Mouse (Mus musculus): ENCODE data around the gene Bckdhb. TPM values are rescaled to one million over a fixed set of nuclear protein-coding genes. Genes with fewer than 3 reads are reported as not detected.

Bckdhb gene
- polyA plus RNA-seq, 1 experiment from 2014 or later = 46.5 TPM

DNA sequence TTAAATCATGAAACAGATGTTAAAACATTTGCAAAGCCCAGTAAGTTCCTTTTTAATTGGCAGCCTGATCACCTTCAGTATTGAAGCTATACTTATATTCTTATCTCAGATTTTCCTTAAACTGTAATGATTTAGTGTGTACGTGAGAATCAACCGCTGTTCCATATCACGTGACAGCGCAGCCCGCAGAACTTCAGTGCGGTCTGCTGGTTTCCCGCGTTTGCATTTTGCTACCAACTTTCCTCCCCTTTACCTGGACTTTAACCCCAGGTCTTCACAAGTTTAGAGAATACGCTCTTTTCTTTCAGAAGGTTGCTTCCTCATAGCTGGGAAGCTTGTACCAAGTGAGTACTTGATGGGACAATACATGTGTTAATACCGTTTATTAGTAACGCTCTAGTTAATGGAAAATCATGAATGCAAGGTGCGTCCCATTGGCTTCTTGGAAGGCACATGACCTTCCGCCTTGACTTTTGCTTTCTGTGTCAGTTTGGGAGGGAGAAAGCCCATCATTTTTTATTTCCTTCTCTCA lies 171.6 kb downstream of the Bckdhb start:
- Histone ChIP-seq H3K9ac (ENCODE audit: low read depth, low read length) (no peak overlapping the region), H3K4me2 (ENCODE audit: low read length) (no peak overlapping the region), H3K4me3 (ENCODE audit: low read length) (no peak overlapping the region), H3K27ac (ENCODE audit: low read depth, low read length) (no peak overlapping the region), H3K4me1 (ENCODE audit: control insufficient read depth, insufficient read depth, low read depth, low read length) (no peaks in the 10 kb centered on the region), H3K36me3 (ENCODE audit: control insufficient read depth, insufficient read depth, low read length) (no peaks in the 10 kb centered on the region), H3K27me3 (replicated peaks; ENCODE audit: control insufficient read depth, insufficient read depth, low read length) (no peaks in the 10 kb centered on the region), H3K9me3 (ENCODE audit: control insufficient read depth, low read length) (no peaks in the 10 kb centered on the region)
- 92% methylated on average over 13 of the region's 13 CpGs for WGBS
- no peak for ATAC-seq

DNA sequence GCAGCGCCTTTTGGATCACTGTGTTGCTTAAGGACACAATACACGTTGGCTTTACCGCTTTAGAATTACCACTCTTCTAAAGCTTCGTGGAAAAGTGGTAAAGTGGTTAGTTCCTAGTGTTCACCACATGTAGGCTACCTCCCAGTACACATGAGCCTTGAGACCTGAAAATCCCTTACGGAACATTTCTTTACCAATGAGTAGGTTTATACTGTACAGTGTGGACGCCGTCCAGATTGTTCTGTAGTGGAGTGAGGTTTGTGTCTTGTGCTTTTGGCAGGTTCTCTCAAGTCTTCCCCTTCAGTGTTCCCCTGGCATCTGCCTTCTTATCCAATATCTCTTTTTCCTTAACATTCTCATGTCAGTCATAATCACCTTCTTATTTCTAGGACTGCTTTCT lies 178.4 kb downstream of the Bckdhb start:
- Histone ChIP-seq H3K4me2 (ENCODE audit: low read length) (no peak overlapping the region), H3K4me1 (ENCODE audit: control insufficient read depth, insufficient read depth, low read depth, low read length) (no peaks in the 10 kb centered on the region), H3K36me3 (ENCODE audit: control insufficient read depth, insufficient read depth, low read length) (no peaks in the 10 kb centered on the region), H3K27ac (ENCODE audit: low read depth, low read length) (no peak overlapping the region), H3K4me3 (ENCODE audit: low read length) (no peak overlapping the region), H3K9ac (ENCODE audit: low read depth, low read length) (no peak overlapping the region), H3K27me3 (replicated peaks; ENCODE audit: control insufficient read depth, insufficient read depth, low read length) (no peaks in the 10 kb centered on the region), H3K9me3 (ENCODE audit: control insufficient read depth, low read length) (no peaks in the 10 kb centered on the region)
- WGBS = 90% methylated on average over 7 of the region's 7 CpGs
- ATAC-seq = no peak

DNA sequence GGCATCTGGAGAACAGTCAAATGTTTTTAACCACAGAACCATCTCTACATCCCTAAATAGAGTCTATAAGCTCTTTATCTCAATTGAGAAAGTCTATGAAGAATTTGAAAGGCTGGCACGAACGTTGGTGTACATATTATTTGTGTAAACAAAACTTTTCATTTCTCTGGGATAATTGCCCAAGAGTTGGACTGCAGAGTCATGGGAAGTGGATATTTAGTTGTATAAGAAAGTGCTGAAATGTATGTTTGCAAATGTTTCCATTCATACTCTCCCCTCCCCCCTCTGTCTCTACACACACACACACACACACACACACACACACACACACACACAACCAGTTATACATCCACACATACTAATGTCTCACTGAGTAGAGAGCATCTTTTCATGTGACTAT lies 181.5 kb downstream of the Bckdhb start:
- ATAC-seq = no peak
- peaks cover 15% of the 10 kb centered on the region for H3K4me1 ChIP-seq (ENCODE audit: control insufficient read depth, insufficient read depth, low read depth, low read length)
- no peak overlapping the region for H3K27ac ChIP-seq (ENCODE audit: low read depth, low read length)
- 81% methylated on average over 2 of the region's 2 CpGs for WGBS
- no peaks in the 10 kb centered on the region for H3K36me3 ChIP-seq (ENCODE audit: control insufficient read depth, insufficient read depth, low read length)
- no peak overlapping the region for H3K4me2 ChIP-seq (ENCODE audit: low read length)
- no peak overlapping the region for H3K9ac ChIP-seq (ENCODE audit: low read depth, low read length)
- H3K4me3 ChIP-seq (ENCODE audit: low read length) = no peak overlapping the region
- H3K27me3 ChIP-seq (replicated peaks; ENCODE audit: control insufficient read depth, insufficient read depth, low read length) = no peaks in the 10 kb centered on the region
- no peaks in the 10 kb centered on the region for H3K9me3 ChIP-seq (ENCODE audit: control insufficient read depth, low read length)

DNA sequence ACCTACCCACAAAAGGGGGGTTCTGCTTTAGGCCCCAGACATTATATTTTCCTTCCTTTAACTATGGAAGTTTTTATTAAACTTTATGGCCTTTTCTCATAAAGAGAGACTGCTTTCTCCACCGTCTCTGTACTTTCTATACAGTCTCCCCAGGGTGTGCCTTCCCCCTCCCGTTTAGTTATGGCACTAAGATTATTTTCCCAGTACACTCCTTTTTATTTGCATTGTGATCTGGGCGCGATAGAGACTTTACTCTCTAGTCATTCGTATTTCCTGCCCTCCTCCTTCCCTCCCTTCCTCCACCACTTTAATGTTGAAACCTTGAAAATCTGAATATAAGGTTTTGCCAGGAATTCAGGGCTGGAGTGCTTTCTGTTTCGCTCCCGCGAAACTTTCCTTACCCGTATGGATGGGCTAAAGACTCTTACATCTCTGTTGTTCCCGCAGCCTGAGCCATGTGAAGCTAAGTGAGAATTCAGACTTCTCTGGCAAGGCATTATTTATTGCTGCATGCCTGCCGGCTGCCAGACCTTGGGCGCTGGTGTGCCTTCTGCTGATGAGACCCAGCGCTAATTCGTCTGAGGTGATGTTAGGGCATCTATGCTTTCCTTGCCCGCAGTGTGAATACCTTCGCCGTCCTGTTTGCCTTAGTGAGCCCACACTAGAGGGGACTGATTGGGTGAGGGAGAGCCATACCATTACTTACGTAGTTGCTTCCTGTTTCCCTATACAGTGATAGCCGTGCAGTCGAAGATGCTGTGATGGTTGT lies 182.3 kb downstream of the Bckdhb start:
- Histone ChIP-seq H3K9me3 (ENCODE audit: control insufficient read depth, low read length) (no peaks in the 10 kb centered on the region), H3K36me3 (ENCODE audit: control insufficient read depth, insufficient read depth, low read length) (no peaks in the 10 kb centered on the region), H3K27ac (ENCODE audit: low read depth, low read length) (no peak overlapping the region), H3K4me2 (ENCODE audit: low read length) (no peak overlapping the region), H3K4me1 (ENCODE audit: control insufficient read depth, insufficient read depth, low read depth, low read length) (peaks cover 15% of the 10 kb centered on the region), H3K4me3 (ENCODE audit: low read length) (no peak overlapping the region), H3K9ac (ENCODE audit: low read depth, low read length) (no peak overlapping the region), H3K27me3 (replicated peaks; ENCODE audit: control insufficient read depth, insufficient read depth, low read length) (no peaks in the 10 kb centered on the region)
- 65% methylated on average over 20 of the region's 20 CpGs for WGBS
- peak; percentile 29; the same call in 1 of the 2 replicates for ATAC-seq

DNA sequence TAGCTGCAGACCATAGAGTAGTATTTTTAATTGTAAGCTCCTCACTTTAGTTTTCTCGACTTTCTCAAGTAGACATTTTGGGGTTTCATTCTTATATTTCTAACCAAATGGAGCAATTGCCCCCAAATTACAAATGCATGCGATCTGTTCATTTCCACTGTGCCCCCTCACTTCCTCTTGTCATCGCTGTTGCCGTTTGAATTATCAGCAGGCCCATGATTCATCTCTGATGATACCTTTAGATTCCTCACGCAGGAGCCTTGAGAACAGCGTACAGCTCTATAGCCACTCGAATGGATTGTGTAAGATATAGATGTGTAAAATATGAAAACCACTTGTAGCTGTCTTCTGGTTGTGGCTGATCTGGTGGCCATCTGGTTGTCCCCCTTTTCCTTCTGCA lies 183.6 kb downstream of the Bckdhb start:
- H3K9me3 ChIP-seq (ENCODE audit: control insufficient read depth, low read length) = no peaks in the 10 kb centered on the region
- no peaks in the 10 kb centered on the region for H3K36me3 ChIP-seq (ENCODE audit: control insufficient read depth, insufficient read depth, low read length)
- no peak overlapping the region for H3K9ac ChIP-seq (ENCODE audit: low read depth, low read length)
- peaks cover 15% of the 10 kb centered on the region for H3K4me1 ChIP-seq (ENCODE audit: control insufficient read depth, insufficient read depth, low read depth, low read length)
- no peak overlapping the region for H3K4me3 ChIP-seq (ENCODE audit: low read length)
- no peaks in the 10 kb centered on the region for H3K27me3 ChIP-seq (replicated peaks; ENCODE audit: control insufficient read depth, insufficient read depth, low read length)
- no peak for ATAC-seq
- H3K4me2 ChIP-seq (ENCODE audit: low read length) = no peak overlapping the region
- no peak overlapping the region for H3K27ac ChIP-seq (ENCODE audit: low read depth, low read length)
- WGBS = 93% methylated on average over 7 of the region's 7 CpGs

DNA sequence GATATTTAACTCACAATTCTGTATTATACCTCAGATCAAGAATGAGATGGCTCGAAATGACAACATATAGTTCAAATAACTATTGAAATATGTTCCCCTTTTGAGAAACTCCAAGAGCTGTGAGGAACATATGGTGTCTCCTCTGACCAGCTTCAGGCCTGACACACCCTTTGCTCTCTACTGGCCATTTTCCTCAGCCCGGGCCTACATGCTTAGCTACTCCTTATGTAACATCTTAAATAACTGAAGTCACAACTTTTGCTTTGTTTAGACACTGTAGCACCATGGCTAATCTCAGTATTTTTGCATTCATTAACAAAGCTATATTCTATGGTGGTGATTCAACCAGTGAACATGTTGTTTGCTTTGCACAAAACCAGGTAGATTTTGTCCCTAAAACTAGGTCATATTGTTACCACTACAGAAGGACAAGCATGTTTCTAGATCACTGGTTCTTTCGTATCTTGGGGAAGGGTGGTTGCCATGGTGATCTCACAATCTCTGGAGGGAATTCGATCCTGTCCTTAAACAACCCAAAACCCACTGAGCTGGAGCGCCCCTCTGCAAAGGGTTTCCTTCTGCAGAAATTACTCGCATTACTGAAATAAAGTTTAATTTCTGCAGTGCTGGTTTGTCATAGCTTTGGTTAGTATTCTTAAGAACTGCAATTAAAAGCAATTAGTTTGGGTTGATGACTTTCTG lies 185.0 kb downstream of the Bckdhb start:
- Histone ChIP-seq H3K4me2 (ENCODE audit: low read length) (no peak overlapping the region), H3K36me3 (ENCODE audit: control insufficient read depth, insufficient read depth, low read length) (no peaks in the 10 kb centered on the region), H3K9ac (ENCODE audit: low read depth, low read length) (no peak overlapping the region), H3K4me1 (ENCODE audit: control insufficient read depth, insufficient read depth, low read depth, low read length) (peaks cover 15% of the 10 kb centered on the region), H3K27ac (ENCODE audit: low read depth, low read length) (no peak overlapping the region), H3K27me3 (replicated peaks; ENCODE audit: control insufficient read depth, insufficient read depth, low read length) (no peaks in the 10 kb centered on the region), H3K9me3 (ENCODE audit: control insufficient read depth, low read length) (no peaks in the 10 kb centered on the region), H3K4me3 (ENCODE audit: low read length) (no peak overlapping the region)
- peak; percentile 51; the same call in 1 of the 2 replicates for ATAC-seq
- WGBS = 36% methylated on average over 6 of the region's 6 CpGs

DNA sequence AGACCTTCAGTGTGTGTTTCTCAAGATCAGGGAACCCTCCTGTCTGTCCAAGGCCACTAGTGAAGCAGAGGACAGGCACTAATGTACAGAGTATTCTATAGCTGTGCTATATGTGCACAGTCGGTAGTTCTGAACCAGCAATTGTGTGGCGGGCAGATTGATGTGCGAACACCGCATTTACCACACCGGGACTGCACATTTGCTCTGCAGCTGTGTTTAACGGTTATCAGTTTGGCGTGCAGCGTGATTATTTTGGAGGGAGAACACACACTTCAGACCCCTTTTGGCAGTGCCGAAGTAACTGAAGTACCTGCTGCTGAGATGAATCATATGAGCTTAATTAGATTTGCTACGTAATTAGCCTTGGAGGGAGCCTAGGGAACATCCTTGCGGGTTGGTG lies 185.7 kb downstream of the Bckdhb start:
- no peak overlapping the region for H3K27ac ChIP-seq (ENCODE audit: low read depth, low read length)
- H3K27me3 ChIP-seq (replicated peaks; ENCODE audit: control insufficient read depth, insufficient read depth, low read length) = no peaks in the 10 kb centered on the region
- no peaks in the 10 kb centered on the region for H3K36me3 ChIP-seq (ENCODE audit: control insufficient read depth, insufficient read depth, low read length)
- 23% methylated on average over 11 of the region's 11 CpGs for WGBS
- peaks cover 15% of the 10 kb centered on the region for H3K4me1 ChIP-seq (ENCODE audit: control insufficient read depth, insufficient read depth, low read depth, low read length)
- peak; percentile 66 for ATAC-seq
- H3K4me2 ChIP-seq (ENCODE audit: low read length) = peak overlapping the region; percentile 32
- no peak overlapping the region for H3K9ac ChIP-seq (ENCODE audit: low read depth, low read length)
- H3K4me3 ChIP-seq (ENCODE audit: low read length) = 0 out of 2 replicates have a peak overlapping the region, but pooled peaks have one; percentile 6
- H3K9me3 ChIP-seq (ENCODE audit: control insufficient read depth, low read length) = no peaks in the 10 kb centered on the region

DNA sequence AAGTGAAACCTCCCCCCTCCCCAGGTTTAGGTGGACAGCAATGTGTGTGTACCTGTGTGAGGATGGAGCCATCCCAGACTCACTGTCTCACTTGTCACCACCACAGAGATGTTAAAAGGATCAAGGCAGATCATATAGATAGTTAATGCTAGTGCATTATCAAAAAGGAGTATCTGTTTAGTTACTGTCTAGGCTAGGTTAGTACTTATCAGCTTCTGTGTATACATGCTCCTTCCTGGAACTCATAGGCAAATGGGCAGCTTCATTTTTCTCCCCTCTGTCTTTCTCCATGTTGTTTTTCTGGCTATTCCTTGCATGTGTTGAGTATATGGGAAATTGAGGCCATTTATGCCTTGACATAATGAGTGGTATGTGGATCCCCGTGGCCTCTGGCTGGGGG lies 187.4 kb downstream of the Bckdhb start:
- Histone ChIP-seq H3K36me3 (ENCODE audit: control insufficient read depth, insufficient read depth, low read length) (no peaks in the 10 kb centered on the region), H3K27me3 (replicated peaks; ENCODE audit: control insufficient read depth, insufficient read depth, low read length) (no peaks in the 10 kb centered on the region), H3K9ac (ENCODE audit: low read depth, low read length) (no peak overlapping the region), H3K4me3 (ENCODE audit: low read length) (no peak overlapping the region), H3K4me1 (ENCODE audit: control insufficient read depth, insufficient read depth, low read depth, low read length) (peaks cover 15% of the 10 kb centered on the region), H3K9me3 (ENCODE audit: control insufficient read depth, low read length) (no peaks in the 10 kb centered on the region), H3K4me2 (ENCODE audit: low read length) (no peak overlapping the region), H3K27ac (ENCODE audit: low read depth, low read length) (no peak overlapping the region)
- 71% methylated on average over 1 of the region's 1 CpGs for WGBS
- ATAC-seq = no peak

DNA sequence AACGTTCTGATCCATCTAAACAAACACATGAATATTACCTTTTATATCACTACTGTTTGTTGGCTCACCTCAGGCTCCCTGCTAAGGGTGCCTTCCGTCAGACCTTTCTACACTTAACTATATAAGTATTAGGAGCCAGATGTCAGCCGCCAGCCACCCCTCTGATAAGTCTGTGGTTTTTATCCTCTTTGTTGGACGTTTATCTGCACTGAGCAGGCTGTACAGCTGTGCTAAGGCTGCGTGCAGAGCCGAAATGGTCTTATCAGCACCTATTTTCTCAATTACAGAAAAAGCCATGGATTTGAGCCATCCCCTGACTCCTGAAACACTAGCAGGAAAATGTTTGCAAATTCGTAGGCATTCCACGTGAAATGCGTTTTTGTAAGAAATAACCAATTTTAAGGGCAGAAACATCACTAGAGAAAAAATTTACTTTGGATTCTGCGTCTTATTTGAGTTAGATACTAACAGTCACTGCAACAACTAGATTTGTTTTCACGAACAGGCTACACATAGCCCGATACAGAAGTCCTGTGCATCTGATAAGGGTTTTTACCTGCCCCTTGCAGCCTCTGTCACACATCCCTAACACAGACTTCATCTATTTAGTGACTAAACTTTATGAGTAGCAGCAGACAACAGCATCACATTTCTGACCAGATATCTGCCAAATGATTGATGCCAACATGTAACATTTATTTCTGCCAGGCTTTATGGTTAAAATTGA lies 188.1 kb downstream of the Bckdhb start:
- 78% methylated on average over 12 of the region's 12 CpGs for WGBS
- Histone ChIP-seq H3K27ac (ENCODE audit: low read depth, low read length) (no peak overlapping the region), H3K27me3 (replicated peaks; ENCODE audit: control insufficient read depth, insufficient read depth, low read length) (no peaks in the 10 kb centered on the region), H3K4me1 (ENCODE audit: control insufficient read depth, insufficient read depth, low read depth, low read length) (peaks cover 15% of the 10 kb centered on the region), H3K4me2 (ENCODE audit: low read length) (no peak overlapping the region), H3K4me3 (ENCODE audit: low read length) (no peak overlapping the region), H3K36me3 (ENCODE audit: control insufficient read depth, insufficient read depth, low read length) (no peaks in the 10 kb centered on the region), H3K9ac (ENCODE audit: low read depth, low read length) (no peak overlapping the region), H3K9me3 (ENCODE audit: control insufficient read depth, low read length) (no peaks in the 10 kb centered on the region)
- no peak for ATAC-seq

Data from hindbrain, embryonic 16.5 days (tissue).